Mouse (Mus musculus) embryo, embryonic 9.5 days (tissue): ENCODE results near the gene Cfap61.

Experiments used
- DNase-seq: peaks from one replicate; pipeline ENCODE4 v3.0.0-alpha.2; 2017; ENCODE audit errors: extremely low spot score

The Cfap61 gene

DNA sequence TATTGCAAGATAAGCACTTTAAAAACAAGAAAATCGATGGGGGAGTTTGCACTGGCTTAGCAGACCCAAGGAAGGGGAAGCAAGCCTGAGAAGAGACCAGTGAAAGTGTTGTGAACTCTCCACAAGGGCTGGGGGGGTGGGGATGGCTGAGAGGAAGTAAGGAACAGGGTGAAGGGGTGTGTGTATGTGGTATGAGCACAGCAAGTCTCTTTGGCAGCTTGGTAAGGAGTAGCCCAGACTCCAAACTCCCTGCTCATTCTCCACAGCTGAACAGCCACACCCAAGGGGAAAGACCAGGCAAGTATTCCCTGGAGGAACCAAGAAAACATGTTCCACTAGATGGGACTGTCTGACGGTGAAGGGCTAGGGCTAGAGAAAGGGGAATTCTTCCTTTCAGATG, 76.2 kb downstream of the Cfap61 start:
- DNase-seq: no peak

DNA sequence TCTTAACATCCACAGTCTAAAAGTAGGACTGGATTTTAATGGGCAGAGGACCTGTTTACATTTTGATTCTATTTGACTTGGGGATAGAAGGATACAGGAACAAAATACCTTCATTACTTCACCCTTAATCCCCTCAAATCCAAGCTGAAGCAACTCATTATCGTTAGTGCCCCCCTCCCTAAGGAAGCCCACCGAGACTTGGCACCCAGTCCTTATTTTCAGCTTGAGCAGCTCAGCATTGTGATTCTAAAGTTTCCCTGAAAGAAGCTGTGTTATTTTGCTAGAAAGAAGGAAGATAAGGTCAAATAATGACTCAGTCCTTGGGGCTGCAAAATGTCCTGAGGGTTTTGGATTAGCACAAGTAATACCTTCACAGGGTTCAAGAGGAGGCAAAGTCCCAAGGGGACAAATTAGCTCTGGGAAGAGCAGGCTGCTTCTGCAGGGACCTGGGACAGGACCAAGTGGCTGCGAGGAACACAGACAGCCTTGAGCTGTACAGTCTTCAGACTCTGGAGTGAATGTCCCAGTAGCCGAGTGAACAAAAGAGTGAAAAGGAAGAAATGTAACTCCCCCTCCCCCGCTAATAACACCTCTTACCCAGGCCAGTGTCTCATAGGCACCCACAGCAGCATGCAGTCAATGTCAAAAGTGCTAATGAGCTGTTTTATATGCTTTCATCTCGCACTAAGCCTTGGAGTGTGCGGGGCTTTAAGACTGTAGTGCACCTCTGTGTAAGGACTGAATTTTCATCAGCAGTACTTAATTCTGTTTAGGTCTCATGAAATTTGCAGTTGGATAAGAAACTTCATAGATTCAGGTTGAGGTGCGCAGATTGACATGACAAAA, 81.0 kb downstream of the Cfap61 start:
- DNase-seq: no peak

DNA sequence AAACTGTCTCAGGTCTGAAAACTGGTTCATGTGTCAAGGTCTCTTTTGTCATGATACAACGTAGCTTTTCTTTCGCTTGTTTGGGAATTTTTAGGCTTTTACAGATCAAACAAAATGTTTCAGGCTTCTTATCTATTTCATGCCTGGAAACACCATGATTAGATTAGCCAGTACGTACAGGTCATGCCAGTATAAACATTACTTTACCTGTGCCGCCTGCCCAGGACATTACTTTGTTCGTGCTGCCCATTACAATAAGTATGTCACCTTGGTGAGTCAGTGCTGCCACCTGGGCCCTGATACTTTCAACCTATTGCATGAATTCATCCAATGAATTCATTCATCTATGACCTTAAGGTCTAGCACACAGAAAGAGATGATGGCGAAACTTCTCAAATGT, 88.3 kb downstream of the Cfap61 start:
- DNase-seq: no peak

DNA sequence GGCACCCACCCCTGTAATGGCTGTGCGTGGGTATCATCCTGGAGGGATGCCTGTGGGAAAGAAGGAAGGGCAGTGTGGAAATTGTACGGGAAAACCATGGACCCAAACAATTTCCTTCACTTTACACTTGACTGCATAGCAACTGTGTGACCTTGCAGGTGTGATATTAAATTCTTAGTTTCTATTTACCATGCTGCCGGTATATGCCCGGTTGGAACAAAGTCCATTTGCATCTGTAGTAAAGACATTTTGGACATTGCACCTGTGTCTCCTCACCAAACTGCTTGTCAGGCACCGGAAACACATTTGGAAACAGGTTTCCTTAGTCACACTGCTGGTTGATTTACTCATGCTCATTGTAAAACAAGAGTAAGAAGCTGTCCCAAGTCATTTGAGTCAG, 109.1 kb downstream of the Cfap61 start:
- no peak for DNase-seq

DNA sequence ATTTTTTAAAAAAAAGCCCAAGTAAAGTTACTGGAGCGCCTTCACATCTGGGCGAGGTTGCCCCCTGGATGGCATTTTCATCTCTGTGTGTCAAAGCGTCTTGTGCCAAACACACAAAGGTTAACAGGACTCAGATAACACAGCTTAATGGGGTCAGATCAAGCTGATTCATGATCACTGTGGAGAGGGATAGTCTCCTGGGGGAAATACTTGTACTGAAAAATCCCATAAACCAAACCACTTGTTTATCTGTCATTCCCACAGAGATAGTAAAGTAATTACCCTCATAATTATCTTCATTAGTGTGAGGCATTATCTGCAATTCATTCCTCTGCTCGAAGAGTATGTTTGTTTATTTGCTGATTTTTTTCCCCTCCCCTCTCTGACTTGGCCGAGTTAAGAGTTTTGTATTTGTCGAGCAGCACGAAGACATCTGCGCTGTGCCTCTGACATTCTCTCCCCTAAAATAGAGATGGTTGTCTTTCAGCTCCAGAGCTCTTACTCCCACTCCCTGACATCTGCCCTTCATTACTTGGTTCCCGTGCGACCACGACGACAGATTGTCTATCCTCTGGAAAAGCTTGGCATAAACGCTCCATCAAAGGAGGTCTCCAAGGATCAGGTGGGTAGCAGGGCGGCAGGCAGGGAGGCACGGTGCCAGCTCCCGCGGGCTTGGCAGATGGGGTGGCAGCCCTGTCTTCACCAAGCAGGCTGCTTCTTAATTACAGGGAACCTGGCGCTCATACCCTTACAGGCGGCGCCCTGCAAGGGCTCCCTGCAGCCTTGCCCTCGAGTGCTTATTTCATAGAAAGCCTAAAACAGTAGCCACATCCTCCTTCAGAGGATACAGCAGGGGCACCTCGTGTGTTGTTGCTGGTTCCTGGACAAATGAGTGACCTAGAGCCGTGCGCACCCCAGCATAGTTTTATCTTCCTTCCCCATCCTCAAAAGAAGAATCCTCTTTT, 110.6 kb downstream of the Cfap61 start:
- no peak for DNase-seq

DNA sequence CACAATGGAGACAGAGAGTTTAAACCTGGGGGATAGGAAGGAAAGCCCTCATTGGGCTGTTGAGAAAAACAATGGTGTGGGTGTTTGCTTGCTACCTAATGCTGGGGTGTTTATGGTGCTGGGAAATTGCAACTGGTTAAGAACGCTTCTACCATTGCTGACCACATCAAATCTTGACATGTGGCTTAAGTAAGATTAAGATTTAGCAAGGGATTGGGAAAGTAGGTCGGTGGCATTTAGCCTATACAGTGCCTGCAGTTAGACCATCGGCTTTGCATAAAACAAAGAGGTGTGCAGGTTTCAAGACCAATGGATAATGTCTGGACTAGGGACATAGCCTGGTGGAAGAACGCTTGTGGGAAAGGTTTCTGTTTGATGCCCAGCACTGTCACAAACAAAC, 113.1 kb downstream of the Cfap61 start:
- no peak for DNase-seq

DNA sequence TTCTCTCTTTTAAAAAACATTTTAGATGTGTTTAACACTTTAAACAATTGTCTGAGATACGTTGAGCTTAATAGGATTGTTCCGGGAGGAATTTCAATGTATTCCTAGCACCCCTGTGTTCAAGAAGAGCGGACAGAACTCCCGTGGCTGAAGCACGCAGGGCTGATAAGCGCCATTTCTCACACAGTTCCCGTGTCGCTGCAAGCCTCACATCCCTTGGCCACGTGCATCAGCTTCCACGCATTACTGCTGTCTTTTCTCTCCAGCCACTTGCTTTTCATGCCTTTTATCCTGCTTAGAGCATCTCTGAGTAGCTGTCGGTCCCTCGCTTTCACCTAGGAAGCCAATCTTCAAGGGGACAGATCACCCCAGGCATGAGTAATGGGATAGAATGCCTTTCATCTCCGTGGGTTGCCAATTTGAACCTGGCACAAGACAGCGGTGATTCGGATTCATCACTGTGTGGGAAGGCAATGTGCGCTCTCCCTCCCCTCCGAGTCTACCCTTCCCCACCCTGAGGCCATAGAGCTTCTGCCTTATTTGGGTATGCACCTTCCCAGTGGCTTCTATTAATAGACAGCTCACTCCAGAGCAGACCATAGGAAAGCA, 113.7 kb downstream of the Cfap61 start:
- no peak for DNase-seq

DNA sequence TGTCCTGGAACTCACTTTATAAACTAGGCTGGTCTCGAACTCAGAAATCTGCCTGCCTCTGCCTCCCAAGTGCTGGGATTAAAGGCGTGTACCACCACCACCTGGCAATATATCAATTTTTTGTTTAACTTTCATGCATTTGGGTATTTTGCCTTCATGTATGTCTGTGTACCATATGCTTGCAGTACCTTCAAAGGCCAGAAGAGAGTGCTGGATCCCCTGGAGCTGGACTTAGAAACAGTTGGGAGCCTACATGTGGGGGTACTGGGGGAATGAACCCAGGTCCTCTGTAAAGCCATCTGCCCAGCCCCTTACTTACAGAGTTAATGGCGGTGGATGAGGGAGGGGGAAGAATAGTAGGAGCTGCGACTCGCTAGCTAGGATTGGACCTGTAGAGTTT, 114.8 kb downstream of the Cfap61 start:
- no peak for DNase-seq

DNA sequence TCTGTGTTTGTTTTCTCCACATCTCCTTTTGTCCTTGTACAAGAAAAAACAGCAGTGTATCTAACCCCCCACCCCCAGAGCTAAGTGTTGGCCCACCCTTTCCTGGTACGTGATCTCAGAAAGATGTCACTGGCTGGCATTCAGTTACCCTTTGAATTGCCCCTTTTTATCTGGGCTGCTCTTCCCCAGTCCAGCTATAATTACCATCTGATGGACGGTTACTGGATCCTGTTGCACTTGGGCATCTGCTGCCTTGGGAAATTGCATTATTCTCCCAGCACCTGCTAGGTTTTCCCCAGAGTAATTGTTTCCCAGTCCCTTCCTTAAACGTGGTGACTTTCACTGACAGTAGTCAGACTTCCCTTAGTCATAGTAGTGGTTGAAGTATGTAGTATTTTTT, 115.5 kb downstream of the Cfap61 start:
- DNase-seq: no peak

DNA sequence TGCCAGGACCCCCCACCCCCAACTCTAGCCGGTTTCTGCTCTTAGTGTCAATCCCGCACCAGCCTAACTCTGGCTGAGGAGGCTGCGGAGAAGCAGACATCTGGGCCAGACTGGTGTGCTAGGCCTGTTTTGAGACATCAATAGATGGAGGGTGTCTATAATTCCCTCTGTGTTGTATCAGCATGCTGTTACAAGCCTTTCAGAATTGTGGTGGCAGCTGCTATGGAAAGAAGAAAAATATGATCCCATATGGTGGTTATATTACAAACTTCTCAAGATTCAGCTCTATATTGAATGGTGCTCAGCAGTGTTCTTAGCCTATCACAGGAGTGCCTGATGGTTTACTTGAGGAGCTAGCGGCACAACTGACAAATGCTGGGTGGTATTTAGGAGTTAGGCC, 116.8 kb downstream of the Cfap61 start:
- DNase-seq: no peak

DNA sequence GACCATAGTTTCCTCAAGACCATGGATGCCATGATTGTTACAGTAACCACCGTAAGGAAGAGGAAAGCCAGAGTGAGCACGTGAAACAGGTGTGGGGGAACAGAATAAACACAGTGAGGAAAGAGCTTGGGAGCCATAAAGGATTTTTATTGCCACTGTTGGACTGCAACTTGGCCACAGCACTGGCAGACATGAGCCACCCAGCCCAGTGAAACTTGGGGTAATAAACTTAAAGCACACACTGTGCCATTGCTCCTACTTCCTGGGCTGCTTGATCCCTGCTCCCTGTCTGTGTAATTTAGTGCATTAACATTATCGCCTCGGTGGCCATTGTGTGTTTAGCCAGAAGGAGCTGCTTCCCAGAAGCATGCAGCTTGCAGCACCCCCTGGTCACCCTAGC, 122.5 kb downstream of the Cfap61 start:
- no peak for DNase-seq

DNA sequence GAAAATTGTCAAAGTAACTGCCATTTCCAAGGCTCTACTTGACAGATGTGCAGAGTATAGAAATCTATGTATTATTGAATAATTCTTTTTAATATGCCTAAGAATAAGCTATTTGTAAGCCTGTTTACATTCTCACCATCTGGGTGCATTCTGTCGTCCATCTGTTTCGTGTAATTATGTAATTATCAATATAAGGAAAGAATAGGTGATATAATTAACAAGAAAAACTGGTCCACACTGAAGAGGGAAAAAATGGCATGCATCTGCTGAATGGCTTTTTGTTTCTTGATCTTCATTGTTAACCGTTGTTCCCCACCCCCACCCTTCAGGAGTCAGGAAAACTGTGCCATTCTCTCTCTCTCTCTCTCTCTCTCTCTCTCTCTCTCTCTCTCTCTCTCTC, 124.2 kb downstream of the Cfap61 start:
- DNase-seq: no peak

DNA sequence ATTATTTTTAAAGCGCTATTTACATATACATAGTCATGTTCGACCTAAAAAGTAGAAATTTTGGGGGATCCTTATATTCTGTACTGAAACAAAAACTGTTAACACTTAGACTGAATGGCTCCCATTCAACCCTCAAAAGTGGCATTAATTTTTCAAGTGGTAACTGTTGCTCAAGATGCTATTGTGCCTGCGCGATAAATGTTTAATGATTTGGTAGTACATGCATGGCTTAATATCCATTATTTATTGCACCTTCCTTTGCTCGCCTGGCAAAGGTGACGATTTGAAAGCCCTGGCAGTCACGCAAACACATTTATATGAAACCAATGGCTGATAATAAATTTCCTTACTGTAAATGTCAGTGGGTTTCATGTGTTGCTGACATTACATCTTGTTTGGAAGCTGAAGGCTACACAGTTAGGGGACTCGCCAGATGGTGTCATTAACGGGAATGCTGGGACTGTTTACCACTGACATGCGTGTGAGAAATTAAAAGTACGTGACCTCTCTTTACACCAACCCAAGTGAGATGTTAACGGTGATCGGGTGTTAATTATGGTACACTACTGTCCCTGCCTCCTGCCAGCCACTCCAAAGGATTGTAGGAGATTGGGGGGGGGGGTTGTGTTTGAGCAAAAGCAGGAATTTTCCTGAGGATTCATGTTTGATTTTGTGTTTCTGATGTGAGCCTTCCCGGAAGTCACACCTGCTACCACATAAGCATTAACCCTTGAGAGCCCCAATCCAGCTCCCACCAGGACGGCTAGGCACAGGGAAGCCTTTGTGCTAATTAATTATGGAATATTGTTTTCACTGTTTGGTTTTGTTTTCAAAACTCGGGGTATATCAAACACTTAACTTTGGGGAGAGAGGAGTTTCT, 127.1 kb downstream of the Cfap61 start:
- no peak for DNase-seq

DNA sequence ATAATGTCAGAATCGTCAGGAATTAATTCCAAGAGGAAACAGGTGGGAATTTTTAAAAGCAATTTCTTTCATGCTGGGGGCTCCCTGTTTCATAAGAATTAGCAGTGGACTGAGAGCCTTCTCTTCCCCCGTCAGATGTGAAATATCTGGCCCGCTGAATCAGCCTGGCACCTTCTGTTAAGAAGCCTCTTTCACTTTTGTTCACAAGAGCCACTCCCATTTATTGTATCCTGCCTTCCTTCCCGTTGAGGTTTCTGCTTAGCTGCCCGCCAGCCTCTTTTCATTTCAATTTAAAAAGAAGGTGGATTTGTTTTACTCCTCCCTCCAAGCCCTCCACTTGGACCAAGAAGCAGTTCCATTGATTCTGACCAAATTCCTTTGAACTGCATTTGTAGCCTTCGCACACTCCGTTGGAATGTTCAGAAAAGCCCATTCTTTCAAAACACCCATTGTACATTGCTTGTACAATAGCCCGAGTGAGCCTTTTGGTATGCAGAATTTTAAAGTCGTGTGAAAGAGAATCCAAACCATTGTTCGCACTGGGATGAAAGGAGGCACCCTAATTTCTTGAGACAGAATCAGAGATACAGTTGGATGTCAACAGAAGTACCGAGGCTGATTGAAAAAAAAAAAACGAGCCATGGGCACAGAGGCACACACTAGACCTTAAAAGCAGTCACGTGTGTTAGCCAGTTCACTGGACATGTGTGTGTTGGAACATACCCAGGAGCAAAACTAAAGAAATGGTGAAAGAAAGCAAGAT, 127.9 kb downstream of the Cfap61 start:
- peak; percentile 38 for DNase-seq

DNA sequence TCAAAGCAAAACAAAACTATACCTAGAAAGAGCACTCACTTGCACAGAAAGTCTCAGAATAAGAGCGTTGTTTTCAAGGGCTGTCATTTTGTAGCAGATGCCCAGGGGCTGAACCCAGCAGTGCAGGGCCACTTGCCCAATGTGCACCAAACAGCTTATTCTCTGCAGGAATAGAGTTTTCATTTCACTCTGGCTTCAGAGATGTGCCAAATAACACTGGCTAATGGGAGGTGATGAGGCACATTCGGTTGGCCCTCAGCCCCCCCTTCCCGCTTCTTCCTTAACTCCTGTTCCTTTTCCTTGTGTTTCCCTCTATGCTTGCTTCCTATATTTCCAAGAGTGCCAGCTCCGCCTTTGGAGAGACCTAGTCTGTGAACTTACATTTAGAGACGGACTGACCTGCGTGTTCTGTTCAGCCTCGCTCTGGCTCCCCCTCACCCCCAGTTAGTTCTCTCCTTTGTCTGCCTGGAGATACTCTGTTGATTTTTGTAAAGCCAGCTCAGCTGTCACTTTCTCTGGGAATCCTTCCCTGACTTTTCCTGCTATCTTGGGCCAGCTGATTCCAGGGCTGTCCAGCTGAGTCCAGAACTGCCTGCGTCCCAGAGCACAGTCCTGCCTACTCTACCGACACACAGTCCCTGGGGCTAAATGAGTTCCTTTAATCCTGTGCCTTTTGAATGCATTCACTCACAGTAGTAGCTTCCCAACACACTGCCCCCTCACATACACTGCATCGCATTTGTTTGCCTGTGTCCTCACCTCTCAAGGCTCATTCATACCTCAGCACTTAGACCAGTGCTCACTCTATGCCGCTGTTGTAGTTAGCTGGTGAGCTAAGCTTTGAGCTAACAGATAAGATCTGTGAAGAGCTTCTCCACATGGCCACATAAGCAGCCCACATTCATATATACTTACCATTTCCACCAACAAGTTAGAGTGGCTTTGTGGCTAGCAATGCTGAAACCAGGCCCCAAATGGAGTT, 128.8 kb downstream of the Cfap61 start:
- DNase-seq: peak; percentile 26

DNA sequence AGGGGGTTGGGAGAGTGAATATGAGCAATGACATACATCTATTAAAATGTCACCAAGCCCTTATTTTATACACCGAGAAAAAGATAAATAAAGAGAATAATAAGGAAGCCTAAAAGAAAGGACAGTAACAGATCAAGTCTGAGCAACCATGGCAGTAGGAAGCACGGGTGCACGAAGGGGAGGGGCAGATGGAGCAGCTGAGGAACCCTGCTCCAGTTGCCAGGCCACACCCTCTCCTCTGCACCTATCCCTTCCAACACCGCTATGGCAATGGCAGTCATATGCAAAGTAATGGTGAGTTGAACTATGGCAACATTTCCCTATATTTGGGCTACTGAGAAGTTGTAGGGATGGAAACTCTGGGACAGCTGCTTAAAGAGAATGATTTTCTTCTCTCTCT, 132.8 kb downstream of the Cfap61 start:
- no peak for DNase-seq

DNA sequence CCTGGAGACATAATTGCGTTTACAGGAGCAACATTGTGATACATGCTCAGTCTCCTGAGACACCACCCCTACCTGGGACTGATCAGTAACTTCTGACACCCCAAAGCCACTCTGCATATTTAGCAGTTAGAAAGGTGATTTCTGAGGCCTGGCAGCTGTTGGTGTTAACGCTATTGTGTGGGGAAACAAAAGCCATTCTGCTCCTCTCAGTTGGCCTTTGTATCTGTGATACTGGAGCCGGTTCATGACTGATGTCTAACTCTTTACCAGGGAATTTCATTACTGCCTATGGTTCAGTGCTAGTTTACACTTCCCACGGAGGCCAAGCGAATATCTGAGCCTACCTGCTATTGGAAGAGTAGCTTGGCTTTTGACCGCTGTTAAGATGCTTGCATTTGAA, 138.7 kb downstream of the Cfap61 start:
- DNase-seq: no peak

DNA sequence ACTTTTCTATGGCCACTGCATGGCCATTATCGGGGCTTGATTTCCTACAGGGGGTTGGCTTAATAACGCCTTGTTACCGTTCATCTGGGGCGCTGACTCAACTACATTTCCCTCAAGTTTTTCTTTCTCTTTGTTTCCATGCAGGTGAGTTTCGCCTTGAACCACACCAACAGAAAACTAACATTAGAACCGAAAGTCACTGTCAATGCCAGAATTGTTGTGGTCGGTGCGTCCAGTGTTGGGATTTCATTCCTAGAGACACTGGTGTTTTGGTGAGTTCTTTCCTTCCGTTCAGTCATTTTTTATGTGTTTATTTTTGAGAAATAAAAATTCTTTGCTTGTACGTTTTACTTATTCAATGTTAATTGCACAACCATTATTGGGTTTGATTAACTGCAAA, 142.5 kb downstream of the Cfap61 start:
- no peak for DNase-seq

DNA sequence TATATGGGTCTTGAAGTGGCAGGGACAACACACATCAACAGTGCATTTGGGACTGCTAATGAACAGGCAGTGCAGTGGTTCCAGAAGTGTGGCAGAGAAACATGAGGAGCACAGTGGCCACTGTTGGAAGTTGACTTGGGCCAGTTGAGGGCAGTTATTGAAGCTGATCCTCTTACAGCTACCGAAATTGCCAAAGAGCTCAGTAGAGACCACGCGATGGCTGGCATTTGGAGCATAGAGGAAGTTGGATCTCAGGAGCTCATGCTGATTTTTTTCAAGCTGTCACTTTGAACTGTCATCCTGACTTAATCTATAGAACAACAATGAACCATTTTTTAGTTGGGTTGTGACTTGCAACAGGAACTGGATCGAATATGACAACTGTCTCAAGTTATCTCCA, 145.7 kb downstream of the Cfap61 start:
- no peak for DNase-seq
